Mouse (Mus musculus) forebrain, embryonic 14.5 days (tissue): Measurements from ENCODE around the gene Fkbp8. TPM values are rescaled to one million over a fixed set of nuclear protein-coding genes. Genes with fewer than 3 reads are reported as not detected.

Experiments used
- ATAC-seq: fragments of 200-750 bp; cut with Nextera tagmentation; 2 replicates; pipeline ENCODE4 v1.8.0; 2017; ENCODE audit warnings: mild to moderate bottlenecking, moderate library complexity
- DNase-seq: peaks from one replicate; pipeline ENCODE4 v3.0.0-alpha.2; 2015; ENCODE audit warnings: low spot score
- H3K27ac ChIP-seq: fragments of 300-500 bp; sonication (generic); 2 replicates; pipeline ENCODE4 v1.5.1; 2014; ENCODE audit warnings: low read depth, mild to moderate bottlenecking, control low read depth, low read length, moderate library complexity
- H3K27me3 ChIP-seq: fragments of 300-500 bp; sonication (generic); replicated peaks from 2 replicates; pipeline ENCODE4 v1.6.1; 2014; ENCODE audit warnings: low read length, control low read depth, mixed read lengths; ENCODE audit not compliant: control insufficient read depth, insufficient read depth
- H3K36me3 ChIP-seq: fragments of 300-500 bp; sonication (generic); 2 replicates; pipeline ENCODE4 v1.6.1; 2014; ENCODE audit warnings: low read length, control low read depth; ENCODE audit not compliant: control insufficient read depth, insufficient read depth
- H3K4me1 ChIP-seq: fragments of 300-500 bp; sonication (generic); 2 replicates; pipeline ENCODE4 v1.6.1; 2014; ENCODE audit warnings: antibody characterized with exemption, low read length, control low read depth; ENCODE audit not compliant: control insufficient read depth, insufficient read depth
- H3K4me2 ChIP-seq: fragments of 300-500 bp; sonication (generic); 2 replicates; pipeline ENCODE4 v1.6.1; 2014; ENCODE audit warnings: mild to moderate bottlenecking, control low read depth, low read length
- H3K4me3 ChIP-seq: fragments of 300-500 bp; sonication (generic); 2 replicates; pipeline ENCODE4 v1.5.1; 2014; ENCODE audit warnings: low read depth, low read length, control low read depth
- H3K9ac ChIP-seq: fragments of 300-500 bp; sonication (generic); 2 replicates; pipeline ENCODE4 v1.6.1; 2014; ENCODE audit warnings: mild to moderate bottlenecking, low read length, control low read depth, moderate library complexity
- H3K9me3 ChIP-seq: fragments of 300-500 bp; sonication (generic); replicated peaks from 2 replicates; pipeline ENCODE4 v1.6.1; 2016; ENCODE audit warnings: low read length, control low read depth, mixed read lengths; ENCODE audit not compliant: control insufficient read depth
- WGBS: fragments of 180-500 bp; shearing (Covaris S2); extraction: QIAGEN DNeasy Blood & Tissue Kit; methylation state at CpG from one replicate; pipeline ENCODE4 v1.1.7; 2014; 5-methylcytosine and 5-hydroxymethylcytosine counted together
- polyA plus RNA-seq: library from polyadenylated mRNA; unstranded; fragments of >200 nt; fragmentation: Nextera tagmentation; extraction: Ambion mirVana; gene quantifications from 2 replicates; pipeline ENCODE4 v1.2.1, GENCODE M21; 2014

Gene Fkbp8
- polyA plus RNA-seq, 1 experiment from 2014 or later, result 363 TPM

- no peaks in the 10 kb centered on the region for H3K9me3 ChIP-seq
- no peak overlapping the region for H3K4me2 ChIP-seq
- H3K9ac ChIP-seq, result no peak overlapping the region
- H3K27ac ChIP-seq, result no peak overlapping the region
- no peak overlapping the region for H3K4me3 ChIP-seq
- DNase-seq (no peak), ATAC-seq (no peak)
- 64% methylated on average over 4 of the region's 4 CpGs for WGBS
- peaks cover 6% of the 10 kb centered on the region; the same call in 1 of the 2 replicates for H3K4me1 ChIP-seq
- no peaks in the 10 kb centered on the region for H3K36me3 ChIP-seq
- H3K27me3 ChIP-seq, result no peaks in the 10 kb centered on the region
Measured at GRCm38 (mm10) chr8:70558334-70558733, 30.8 kb downstream of the Fkbp8 start.

GRCm38 (mm10) chr8:70558983-70559382 is 31.5 kb downstream of the Fkbp8 start:
- no peak for ATAC-seq
- no peak for DNase-seq
- Histone ChIP-seq H3K36me3 (no peaks in the 10 kb centered on the region), H3K4me2 (no peak overlapping the region), H3K27ac (no peak overlapping the region), H3K4me3 (no peak overlapping the region), H3K27me3 (no peaks in the 10 kb centered on the region), H3K4me1 (peaks cover 1% of the 10 kb centered on the region; the same call in 1 of the 2 replicates), H3K9ac (no peak overlapping the region), H3K9me3 (no peaks in the 10 kb centered on the region)
- 80% methylated on average over 3 of the region's 3 CpGs for WGBS

GRCm38 (mm10) chr8:70560096-70560495 is 32.6 kb downstream of the Fkbp8 start:
- H3K9me3 ChIP-seq, result no peaks in the 10 kb centered on the region
- no peaks in the 10 kb centered on the region for H3K36me3 ChIP-seq
- WGBS, result 72% methylated on average over 2 of the region's 2 CpGs
- no peak overlapping the region for H3K4me2 ChIP-seq
- H3K4me1 ChIP-seq, result no peaks in the 10 kb centered on the region
- ATAC-seq (no peak), DNase-seq (no peak)
- H3K9ac ChIP-seq, result no peak overlapping the region
- no peaks in the 10 kb centered on the region for H3K27me3 ChIP-seq
- no peak overlapping the region for H3K4me3 ChIP-seq
- H3K27ac ChIP-seq, result no peak overlapping the region

- H3K9ac ChIP-seq, result no peak overlapping the region
- no peak overlapping the region for H3K4me3 ChIP-seq
- no peak overlapping the region for H3K27ac ChIP-seq
- WGBS, result 72% methylated on average over 3 of the region's 3 CpGs
- no peaks in the 10 kb centered on the region for H3K4me1 ChIP-seq
- H3K9me3 ChIP-seq, result no peaks in the 10 kb centered on the region
- no peak overlapping the region for H3K4me2 ChIP-seq
- ATAC-seq (no peak), DNase-seq (no peak)
- H3K27me3 ChIP-seq, result no peaks in the 10 kb centered on the region
- no peaks in the 10 kb centered on the region for H3K36me3 ChIP-seq
Measured at GRCm38 (mm10) chr8:70560564-70560963, 33.0 kb downstream of the Fkbp8 start.

- Histone ChIP-seq H3K27ac (no peak overlapping the region), H3K4me1 (no peaks in the 10 kb centered on the region), H3K4me2 (no peak overlapping the region), H3K27me3 (no peaks in the 10 kb centered on the region), H3K9ac (no peak overlapping the region), H3K4me3 (no peak overlapping the region), H3K36me3 (no peaks in the 10 kb centered on the region), H3K9me3 (no peaks in the 10 kb centered on the region)
- ATAC-seq (no peak), DNase-seq (no peak)
- WGBS, result 81% methylated on average over 4 of the region's 4 CpGs
Measured at GRCm38 (mm10) chr8:70561357-70561756, 33.8 kb downstream of the Fkbp8 start.

GRCm38 (mm10) chr8:70561809-70562535 is 34.4 kb downstream of the Fkbp8 start:
- H3K4me1 ChIP-seq, result no peaks in the 10 kb centered on the region
- ATAC-seq (no peak), DNase-seq (no peak)
- no peak overlapping the region for H3K27ac ChIP-seq
- no peaks in the 10 kb centered on the region for H3K9me3 ChIP-seq
- no peaks in the 10 kb centered on the region for H3K27me3 ChIP-seq
- no peak overlapping the region for H3K4me2 ChIP-seq
- no peak overlapping the region for H3K4me3 ChIP-seq
- no peaks in the 10 kb centered on the region for H3K36me3 ChIP-seq
- H3K9ac ChIP-seq, result 0 out of 2 replicates have a peak overlapping the region, but pooled peaks have one; percentile 6
- WGBS, result 88% methylated on average over 7 of the region's 7 CpGs

GRCm38 (mm10) chr8:70562802-70563201 is 35.3 kb downstream of the Fkbp8 start:
- H3K4me1 ChIP-seq, result no peaks in the 10 kb centered on the region
- no peaks in the 10 kb centered on the region for H3K9me3 ChIP-seq
- DNase-seq, result no peak
- no peaks in the 10 kb centered on the region for H3K27me3 ChIP-seq
- no peak overlapping the region for H3K27ac ChIP-seq
- no peak overlapping the region for H3K4me2 ChIP-seq
- H3K4me3 ChIP-seq, result no peak overlapping the region
- H3K36me3 ChIP-seq, result no peaks in the 10 kb centered on the region
- WGBS, result 84% methylated on average over 3 of the region's 3 CpGs
- no peak for ATAC-seq
- no peak overlapping the region for H3K9ac ChIP-seq

GRCm38 (mm10) chr8:70563763-70564387 is 36.4 kb downstream of the Fkbp8 start:
- Histone ChIP-seq H3K27me3 (no peaks in the 10 kb centered on the region), H3K27ac (no peak overlapping the region), H3K4me2 (no peak overlapping the region), H3K36me3 (no peaks in the 10 kb centered on the region), H3K4me3 (no peak overlapping the region), H3K9me3 (no peaks in the 10 kb centered on the region), H3K4me1 (no peaks in the 10 kb centered on the region), H3K9ac (no peak overlapping the region)
- ATAC-seq, result no peak
- DNase-seq, result no peak
- 94% methylated on average over 6 of the region's 6 CpGs for WGBS

- Histone ChIP-seq H3K9ac (no peak overlapping the region), H3K36me3 (no peaks in the 10 kb centered on the region), H3K4me1 (no peaks in the 10 kb centered on the region), H3K4me2 (no peak overlapping the region), H3K9me3 (no peaks in the 10 kb centered on the region), H3K4me3 (no peak overlapping the region), H3K27me3 (no peaks in the 10 kb centered on the region), H3K27ac (no peak overlapping the region)
- DNase-seq (no peak), ATAC-seq (no peak)
- WGBS, result 77% methylated on average over 3 of the region's 3 CpGs
Measured at GRCm38 (mm10) chr8:70564696-70565235, 37.2 kb downstream of the Fkbp8 start.
